Mouse (Mus musculus): ENCODE results near the gene Rrbp1. TPM values are rescaled to one million over a fixed set of nuclear protein-coding genes. Genes with fewer than 3 reads are reported as not detected.
A peak's percentile ranks its signal among the peaks of the same experiment; 100 is the strongest.

Gene Rrbp1
- polyA plus RNA-seq, 1 experiment from 2014 or later: 79.4 TPM

GRCm38 (mm10) chr2:143955004-143955403, 56.1 kb downstream of the Rrbp1 start:
- H3K9ac ChIP-seq (replicated peaks; ENCODE audit: low read depth): no peak overlapping the region
- no peak for DNase-seq (ENCODE audit: low spot score)
- WGBS: 82% methylated on average over 4 of the region's 4 CpGs
- H3K4me3 ChIP-seq (ENCODE audit: low read depth, low read length): no peak overlapping the region
- H3K4me1 ChIP-seq (ENCODE audit: insufficient read depth, low read depth, low read length): no peaks in the 10 kb centered on the region
- no peak overlapping the region for H3K4me2 ChIP-seq (replicated peaks; ENCODE audit: low read depth, low read length)
- ATAC-seq: no peak
- H3K36me3 ChIP-seq (ENCODE audit: insufficient read depth, low read length): peaks cover 73% of the 10 kb centered on the region
- no peaks in the 10 kb centered on the region for H3K27me3 ChIP-seq (replicated peaks; ENCODE audit: insufficient read depth, low read length)
- H3K27ac ChIP-seq (ENCODE audit: low read length): no peak overlapping the region
- no peaks in the 10 kb centered on the region for H3K9me3 ChIP-seq (ENCODE audit: low read length)
- TF ChIP-seq EP300 (IDR thresholded peaks at IDR 0.05) (no peak), CTCF (IDR thresholded peaks at IDR 0.05) (no peak)

GRCm38 (mm10) chr2:143953944-143954343, 57.1 kb downstream of the Rrbp1 start:
- Histone ChIP-seq H3K36me3 (ENCODE audit: insufficient read depth, low read length) (peaks cover 80% of the 10 kb centered on the region), H3K4me3 (ENCODE audit: low read depth, low read length) (no peak overlapping the region), H3K9ac (replicated peaks; ENCODE audit: low read depth) (no peak overlapping the region), H3K9me3 (ENCODE audit: low read length) (no peaks in the 10 kb centered on the region), H3K4me2 (replicated peaks; ENCODE audit: low read depth, low read length) (no peak overlapping the region), H3K27ac (ENCODE audit: low read length) (no peak overlapping the region), H3K27me3 (replicated peaks; ENCODE audit: insufficient read depth, low read length) (no peaks in the 10 kb centered on the region), H3K4me1 (ENCODE audit: insufficient read depth, low read depth, low read length) (no peaks in the 10 kb centered on the region)
- no peak for DNase-seq (ENCODE audit: low spot score)
- TF ChIP-seq CTCF (IDR thresholded peaks at IDR 0.05) (no peak), EP300 (IDR thresholded peaks at IDR 0.05) (no peak)
- ATAC-seq: no peak
- 99% methylated on average over 4 of the region's 4 CpGs for WGBS

DNA sequence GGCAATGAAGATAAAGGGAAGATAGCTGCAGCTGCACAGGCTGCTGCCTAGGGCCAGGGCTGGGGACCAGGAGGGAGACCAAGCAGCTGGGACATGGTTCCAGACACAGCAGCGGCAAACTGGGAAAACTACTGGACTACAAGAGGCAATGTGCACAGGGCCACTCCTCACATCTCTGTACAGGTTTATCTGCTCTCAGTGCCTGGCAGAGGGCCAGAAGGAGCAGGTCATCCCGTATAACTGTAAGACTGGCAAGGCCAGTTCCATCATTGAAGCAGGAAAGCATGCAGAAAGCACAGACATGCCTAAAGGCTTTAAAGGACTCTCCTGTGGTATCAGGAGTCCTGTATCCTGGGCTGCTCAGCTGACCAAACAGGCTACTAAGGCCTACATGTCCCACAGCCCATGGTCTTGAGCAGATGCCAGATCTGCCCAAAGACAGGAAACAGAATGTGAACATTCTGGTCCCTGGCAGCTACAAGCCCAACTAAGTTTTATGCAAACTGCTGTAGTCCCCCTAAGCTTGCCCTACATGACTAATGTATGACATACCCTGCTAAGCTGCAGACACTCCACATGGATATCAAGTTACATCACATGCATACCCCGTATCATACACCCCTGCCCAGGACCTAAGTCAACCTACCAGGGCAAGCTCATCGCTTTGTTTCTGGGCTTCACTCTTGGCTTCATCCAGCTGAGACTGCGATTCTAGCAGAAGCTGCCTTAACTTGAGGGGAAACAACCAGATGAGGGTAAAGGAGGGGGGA, 59.3 kb downstream of the Rrbp1 start:
- Histone ChIP-seq H3K9me3 (ENCODE audit: low read length) (no peaks in the 10 kb centered on the region), H3K9ac (replicated peaks; ENCODE audit: low read depth) (no peak overlapping the region), H3K36me3 (ENCODE audit: insufficient read depth, low read length) (peaks cover 87% of the 10 kb centered on the region), H3K27ac (ENCODE audit: low read length) (no peak overlapping the region), H3K27me3 (replicated peaks; ENCODE audit: insufficient read depth, low read length) (no peaks in the 10 kb centered on the region), H3K4me2 (replicated peaks; ENCODE audit: low read depth, low read length) (no peak overlapping the region), H3K4me1 (ENCODE audit: insufficient read depth, low read depth, low read length) (no peaks in the 10 kb centered on the region), H3K4me3 (ENCODE audit: low read depth, low read length) (no peak overlapping the region)
- 63% methylated on average over 5 of the region's 5 CpGs for WGBS
- TF ChIP-seq EP300 (IDR thresholded peaks at IDR 0.05) (no peak), CTCF (IDR thresholded peaks at IDR 0.05) (no peak)
- no peak for DNase-seq (ENCODE audit: low spot score)
- 0 out of 2 replicates have a peak, but pooled peaks have one; percentile 6 for ATAC-seq

- 56% methylated on average over 1 of the region's 1 CpGs for WGBS
- no peak for ATAC-seq
- Histone ChIP-seq H3K4me1 (ENCODE audit: insufficient read depth, low read depth, low read length) (no peaks in the 10 kb centered on the region), H3K4me2 (replicated peaks; ENCODE audit: low read depth, low read length) (no peak overlapping the region), H3K36me3 (ENCODE audit: insufficient read depth, low read length) (peaks cover 82% of the 10 kb centered on the region), H3K9me3 (ENCODE audit: low read length) (no peaks in the 10 kb centered on the region), H3K9ac (replicated peaks; ENCODE audit: low read depth) (no peak overlapping the region), H3K27me3 (replicated peaks; ENCODE audit: insufficient read depth, low read length) (no peaks in the 10 kb centered on the region), H3K27ac (ENCODE audit: low read length) (no peak overlapping the region), H3K4me3 (ENCODE audit: low read depth, low read length) (no peak overlapping the region)
- DNase-seq (ENCODE audit: low spot score): no peak
- TF ChIP-seq EP300 (IDR thresholded peaks at IDR 0.05) (no peak), CTCF (IDR thresholded peaks at IDR 0.05) (no peak)
Observed at GRCm38 (mm10) chr2:143951028-143951420, 60.0 kb downstream of the Rrbp1 start.

GRCm38 (mm10) chr2:143950290-143951027, 60.6 kb downstream of the Rrbp1 start:
- no peak overlapping the region for H3K9ac ChIP-seq (replicated peaks; ENCODE audit: low read depth)
- DNase-seq (ENCODE audit: low spot score): no peak

GRCm38 (mm10) chr2:143949217-143949616, 61.8 kb downstream of the Rrbp1 start:
- no peak for ATAC-seq
- 94% methylated on average over 6 of the region's 6 CpGs for WGBS
- H3K4me1 ChIP-seq (ENCODE audit: insufficient read depth, low read depth, low read length): no peaks in the 10 kb centered on the region
- H3K27me3 ChIP-seq (replicated peaks; ENCODE audit: insufficient read depth, low read length): no peaks in the 10 kb centered on the region
- H3K27ac ChIP-seq (ENCODE audit: low read length): no peak overlapping the region
- no peak for TF ChIP-seq CTCF (IDR thresholded peaks at IDR 0.05)
- TF ChIP-seq EP300 (IDR thresholded peaks at IDR 0.05): no peak
- H3K9ac ChIP-seq (replicated peaks; ENCODE audit: low read depth): no peak overlapping the region
- no peak overlapping the region for H3K4me2 ChIP-seq (replicated peaks; ENCODE audit: low read depth, low read length)
- DNase-seq (ENCODE audit: low spot score): no peak
- no peaks in the 10 kb centered on the region for H3K9me3 ChIP-seq (ENCODE audit: low read length)
- H3K4me3 ChIP-seq (ENCODE audit: low read depth, low read length): no peak overlapping the region
- peaks cover 75% of the 10 kb centered on the region for H3K36me3 ChIP-seq (ENCODE audit: insufficient read depth, low read length)

More at GRCm38 (mm10) chr2:143950290-143951027, 60.6 kb downstream of the Rrbp1 start:
- Histone ChIP-seq H3K4me3 (ENCODE audit: low read depth, low read length) (no peak overlapping the region), H3K4me2 (replicated peaks; ENCODE audit: low read depth, low read length) (no peak overlapping the region), H3K9me3 (ENCODE audit: low read length) (no peaks in the 10 kb centered on the region), H3K36me3 (ENCODE audit: insufficient read depth, low read length) (peaks cover 81% of the 10 kb centered on the region), H3K27me3 (replicated peaks; ENCODE audit: insufficient read depth, low read length) (no peaks in the 10 kb centered on the region), H3K4me1 (ENCODE audit: insufficient read depth, low read depth, low read length) (no peaks in the 10 kb centered on the region), H3K27ac (ENCODE audit: low read length) (no peak overlapping the region)
- TF ChIP-seq EP300 (IDR thresholded peaks at IDR 0.05): no peak
- no peak for TF ChIP-seq CTCF (IDR thresholded peaks at IDR 0.05)
- no peak for ATAC-seq
- 62% methylated on average over 5 of the region's 5 CpGs for WGBS
